Mouse (Mus musculus) heart, adult 2 months (tissue): ENCODE data around the gene Tfec. TPM values are rescaled to one million over a fixed set of nuclear protein-coding genes. Genes with fewer than 3 reads are reported as not detected.

Experiments used
- DNase-seq, 2 experiments: peaks; one replicate each; pipeline ENCODE4 v3.0.0; 2021
- H3K27ac ChIP-seq: fragments of 200-600 bp; 2 replicates; pipeline ENCODE4 v1.8.1; 2022
- H3K27me3 ChIP-seq: fragments of 200-500 bp; 2 replicates; pipeline ENCODE4 v1.6.1; 2012; ENCODE audit warnings: mild to moderate bottlenecking, low read length, inconsistent platforms, mixed read lengths; ENCODE audit not compliant: control insufficient read depth, insufficient read depth
- H3K36me3 ChIP-seq: fragments of 200-500 bp; 2 replicates; pipeline ENCODE4 v1.6.1; 2012; ENCODE audit warnings: low read length, inconsistent platforms; ENCODE audit not compliant: control insufficient read depth, insufficient read depth
- H3K4me1 ChIP-seq: fragments of 200-500 bp; 2 replicates; pipeline ENCODE4 v1.6.1; 2011; ENCODE audit warnings: low read length; ENCODE audit not compliant: control insufficient read depth, insufficient read depth
- H3K4me3 ChIP-seq: fragments of 200-600 bp; 2 replicates; pipeline ENCODE4 v1.8.1; 2022
- H3K79me2 ChIP-seq: fragments of 200-500 bp; replicated peaks from 2 replicates; pipeline ENCODE4 v1.6.1; 2012; ENCODE audit warnings: mild to moderate bottlenecking, inconsistent platforms, low read length, moderate library complexity, mixed read lengths; ENCODE audit not compliant: control insufficient read depth, insufficient read depth
- H3K9ac ChIP-seq: fragments of 200-500 bp; 2 replicates; pipeline ENCODE4 v1.6.1; 2012; ENCODE audit warnings: low read depth, mild to moderate bottlenecking, control low read depth, inconsistent platforms, low read length, mixed read lengths
- CTCF ChIP-seq: fragments of 200-600 bp; IDR thresholded peaks from 2 replicates; pipeline ENCODE4 v1.8.1; 2022; ENCODE audit warnings: antibody characterized with exemption, mild to moderate bottlenecking, moderate library complexity
- EP300 ChIP-seq: fragments of 200-500 bp; IDR thresholded peaks from 2 replicates; pipeline ENCODE4 v1.6.1; 2011; ENCODE audit warnings: low read depth, low read length, control low read depth; ENCODE audit not compliant: insufficient read depth
- POLR2A ChIP-seq: fragments of 200-500 bp; IDR thresholded peaks from 2 replicates; pipeline ENCODE4 v1.6.1; 2011; ENCODE audit warnings: mild to moderate bottlenecking, low read depth, low read length, control low read depth; ENCODE audit not compliant: insufficient read depth
- WGBS: fragments of 180-500 bp; shearing (Covaris S2); methylation state at CpG from one replicate; pipeline ENCODE4 v1.1.7; 2018; 5-methylcytosine and 5-hydroxymethylcytosine counted together
- intact Hi-C: fragments of 180-260 bp; cut with DNase I; formaldehyde crosslinking; loops from one replicate; pipeline ENCODE4 v1.15.1; 2025
- long read RNA-seq: library from polyadenylated mRNA; stranded (forward); transcript quantifications from one replicate; pipeline ENCODE4 v2.0.0, GENCODE M21; 2021
- polyA plus RNA-seq: library from polyadenylated mRNA; depleted of rRNA; stranded (reverse); fragments of >200 nt; gene quantifications from 2 replicates; pipeline ENCODE4 v1.2.3, GENCODE M21; 2012; rRNA removed
- total RNA-seq, 2 experiments: library from RNA; stranded (reverse); gene quantifications; 2 replicates each; pipeline ENCODE4 v1.2.3; 2021

Gene Tfec
- total RNA-seq: under 1 TPM; 0.18 to 0.26 TPM
- polyA plus RNA-seq: 0.10 and 0.15 TPM in 2 replicates
- long read RNA-seq: 0 reads

DNA sequence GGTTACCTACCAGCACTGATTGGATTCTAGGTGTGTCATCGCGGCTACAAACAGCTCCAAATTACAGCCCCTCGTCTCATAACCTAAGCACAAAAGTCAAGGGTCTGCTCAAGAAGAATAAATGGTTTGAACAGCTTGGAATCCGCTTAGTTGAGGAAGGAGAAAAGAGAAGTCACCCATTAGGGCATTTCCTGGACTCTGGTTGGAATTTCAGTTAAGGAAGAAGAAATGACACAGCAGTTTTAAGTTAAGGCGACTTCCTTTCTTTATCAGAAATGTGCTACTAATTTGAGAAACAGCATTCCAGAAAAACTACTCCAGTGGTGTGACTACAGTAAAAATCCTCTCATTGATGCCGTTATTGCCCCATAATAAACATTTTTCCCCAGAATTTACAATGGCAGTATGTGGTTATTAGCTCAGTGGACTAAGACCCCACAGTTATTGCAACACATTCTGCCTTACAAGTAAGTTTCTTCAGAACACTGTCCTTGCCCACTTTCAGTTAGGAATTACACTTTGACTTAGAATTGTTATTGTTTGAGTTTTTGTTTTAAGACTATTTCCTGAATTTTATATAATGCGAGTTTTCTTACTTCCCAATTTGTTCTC, at the start of gene Tfec:
TSS of gene Tfec (minus strand) at position 191 of the 612 bp plus-strand sequence.
- Histone ChIP-seq H3K4me3 (no peak within 1 kb of the TSS), H3K27ac (no peak within 1 kb of the TSS), H3K9ac (no peak within 1 kb of the TSS), H3K79me2 (no peaks in the 10 kb centered on the region), H3K27me3 (no peaks in the 10 kb centered on the region), H3K36me3 (no peaks in the 10 kb centered on the region), H3K4me1 (no peaks in the 10 kb centered on the region)
- TF ChIP-seq EP300 (no peak), CTCF (no peak)
- no peak for DNase-seq
- intact Hi-C loops: no loop called here
- WGBS: 53% methylated on average over 7 of the region's 7 CpGs

DNA sequence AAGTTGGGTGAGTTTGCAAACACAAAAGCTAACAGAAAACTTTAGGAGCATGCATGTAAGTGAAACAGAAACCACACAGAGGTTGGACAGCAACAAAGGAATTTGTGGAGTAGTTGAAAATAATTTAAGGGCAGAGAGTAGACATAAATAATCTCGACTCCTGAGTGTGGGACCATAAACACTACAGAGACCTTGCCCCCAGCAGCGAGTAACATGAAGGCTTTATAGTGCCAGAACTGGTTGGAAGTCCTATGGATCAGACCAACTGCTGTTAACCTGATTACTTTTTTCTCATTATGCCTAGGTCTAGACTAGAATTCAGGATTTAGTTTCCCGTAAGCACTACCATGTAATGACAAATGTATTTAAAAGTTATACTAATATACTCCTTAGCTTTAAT, 49.6 kb upstream of the Tfec start:
- Histone ChIP-seq H3K27me3 (no peaks in the 10 kb centered on the region), H3K4me1 (no peaks in the 10 kb centered on the region), H3K9ac (no peak overlapping the region), H3K36me3 (no peaks in the 10 kb centered on the region), H3K79me2 (no peaks in the 10 kb centered on the region), H3K4me3 (no peak overlapping the region), H3K27ac (no peak overlapping the region)
- intact Hi-C loops: no loop called here
- DNase-seq: no peak
- TF ChIP-seq CTCF (no peak), POLR2A (no peak), EP300 (no peak)
- 70% methylated on average over 3 of the region's 3 CpGs for WGBS

DNA sequence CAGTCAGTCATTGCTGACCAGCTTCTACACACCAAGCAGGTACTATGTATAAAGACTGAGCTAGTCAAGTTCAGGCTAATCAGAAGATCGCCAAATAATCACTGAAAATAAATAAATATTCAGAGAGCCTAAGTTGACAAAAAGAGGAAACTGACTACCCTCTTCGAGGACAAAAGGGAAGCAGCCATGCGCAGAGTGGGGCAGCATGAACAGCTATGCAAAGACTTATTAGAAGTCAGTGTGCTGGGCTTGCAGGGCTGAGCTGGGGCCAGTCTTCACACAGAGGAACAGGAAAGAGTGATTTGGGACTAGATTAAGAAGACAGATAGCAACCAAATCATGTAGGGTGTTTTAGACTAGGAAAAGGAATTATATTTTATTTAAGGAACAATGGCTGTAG, 45.3 kb upstream of the Tfec start:
- H3K9ac ChIP-seq: no peak overlapping the region
- DNase-seq: no peak
- H3K27ac ChIP-seq: no peak overlapping the region
- H3K27me3 ChIP-seq: no peaks in the 10 kb centered on the region
- H3K79me2 ChIP-seq: no peaks in the 10 kb centered on the region
- intact Hi-C loops: no loop called here
- H3K36me3 ChIP-seq: no peaks in the 10 kb centered on the region
- H3K4me3 ChIP-seq: no peak overlapping the region
- WGBS: 66% methylated on average over 3 of the region's 3 CpGs
- no peaks in the 10 kb centered on the region for H3K4me1 ChIP-seq
- no peak for TF ChIP-seq CTCF
- no peak for TF ChIP-seq EP300
- no peak for TF ChIP-seq POLR2A

DNA sequence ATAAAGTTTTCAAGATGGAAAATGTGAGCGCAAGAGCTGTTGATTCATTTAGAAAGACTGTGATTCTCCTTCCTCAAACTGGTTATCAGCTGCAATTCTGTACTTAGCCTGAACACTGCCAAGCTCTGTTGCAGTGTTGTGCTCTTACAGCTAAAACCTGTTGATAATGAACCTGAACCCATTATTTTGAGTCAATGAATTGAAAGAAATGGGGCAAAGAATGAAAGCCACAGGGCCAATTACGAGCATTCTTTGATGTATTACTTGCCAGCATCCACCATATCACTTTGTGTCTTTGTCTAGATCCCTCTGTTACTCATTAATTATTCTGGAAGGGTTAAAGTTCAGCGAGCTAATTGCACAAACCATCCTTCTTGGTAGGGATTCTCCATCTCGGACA, 44.2 kb upstream of the Tfec start:
- Histone ChIP-seq H3K4me3 (no peak overlapping the region), H3K9ac (no peak overlapping the region), H3K4me1 (no peaks in the 10 kb centered on the region), H3K27ac (no peak overlapping the region), H3K36me3 (no peaks in the 10 kb centered on the region), H3K27me3 (no peaks in the 10 kb centered on the region), H3K79me2 (no peaks in the 10 kb centered on the region)
- WGBS: 82% methylated on average over 4 of the region's 4 CpGs
- TF ChIP-seq POLR2A (no peak), CTCF (no peak), EP300 (no peak)
- DNase-seq: no peak
- intact Hi-C loops: no loop called here

DNA sequence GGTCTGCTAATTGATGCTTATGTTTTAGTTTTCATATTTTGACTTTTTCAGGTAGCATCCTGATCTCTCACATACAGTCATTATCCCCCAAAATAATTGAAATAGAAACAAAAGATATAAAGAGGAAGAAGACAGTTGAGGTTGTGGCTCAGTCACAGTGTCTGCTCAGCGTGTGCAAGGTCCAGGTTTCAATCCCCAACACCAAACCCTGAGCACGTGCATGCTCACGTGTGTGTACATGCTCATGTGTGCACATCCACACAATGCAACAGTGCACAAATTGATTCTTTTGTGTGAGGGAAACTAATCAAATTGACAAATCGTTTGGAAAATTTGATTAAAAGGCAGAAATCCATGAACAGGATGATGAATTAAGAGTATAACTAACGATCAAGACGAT, 32.8 kb upstream of the Tfec start:
- TF ChIP-seq POLR2A (no peak), CTCF (no peak), EP300 (no peak)
- Histone ChIP-seq H3K36me3 (no peaks in the 10 kb centered on the region), H3K27me3 (no peaks in the 10 kb centered on the region), H3K27ac (no peak overlapping the region), H3K9ac (no peak overlapping the region), H3K79me2 (no peaks in the 10 kb centered on the region), H3K4me1 (no peaks in the 10 kb centered on the region), H3K4me3 (no peak overlapping the region)
- 84% methylated on average over 6 of the region's 6 CpGs for WGBS
- intact Hi-C loops: no loop called here
- no peak for DNase-seq

DNA sequence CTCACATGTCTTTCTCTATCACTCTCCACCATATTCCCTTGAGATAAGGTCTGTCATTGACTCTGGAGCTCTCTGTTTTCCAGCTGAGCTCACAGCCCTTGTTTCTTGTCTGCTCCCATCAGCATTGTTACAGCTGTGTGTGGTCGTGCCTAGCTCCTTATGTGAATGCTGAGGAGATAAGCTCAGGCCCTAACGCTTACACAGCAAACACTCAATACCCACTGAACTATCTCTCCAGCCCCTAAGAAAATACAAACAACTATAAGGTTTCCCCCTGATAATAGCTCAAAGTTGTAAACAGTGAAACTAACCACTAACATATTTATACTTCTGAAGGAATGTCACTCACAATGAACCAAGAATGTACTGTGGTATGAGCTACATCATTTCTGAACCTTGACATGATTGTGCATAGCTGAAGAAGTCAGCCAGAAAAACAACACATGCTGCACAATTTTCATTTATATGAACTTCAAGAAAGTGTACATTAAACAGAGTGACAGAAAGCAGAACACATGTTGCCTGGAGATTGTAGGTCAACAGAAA, 21.9 kb upstream of the Tfec start:
- no peak overlapping the region for H3K4me3 ChIP-seq

More for the DNA sequence above, 21.9 kb upstream of the Tfec start:
- intact Hi-C loops: no loop called here
- no peaks in the 10 kb centered on the region for H3K27me3 ChIP-seq
- WGBS: 24% methylated on average over 2 of the region's 2 CpGs
- H3K4me1 ChIP-seq: no peaks in the 10 kb centered on the region
- TF ChIP-seq EP300 (no peak), POLR2A (no peak), CTCF (no peak)
- H3K36me3 ChIP-seq: no peaks in the 10 kb centered on the region
- no peak overlapping the region for H3K27ac ChIP-seq
- H3K9ac ChIP-seq: no peak overlapping the region
- H3K79me2 ChIP-seq: no peaks in the 10 kb centered on the region
- DNase-seq: no peak
